Mouse (Mus musculus): ENCODE data around the gene Hist1h2bh. TPM values are rescaled to one million over a fixed set of nuclear protein-coding genes. Genes with fewer than 3 reads are reported as not detected.
"Not testable (repeated sequence)": the region's sequence is repeated elsewhere in the genome, so short reads cannot be mapped to it uniquely, and the experiment has no call there.

The Hist1h2bh gene
- total and polyA plus RNA-seq, 2 experiments: 0.09 to 1.3 TPM

DNA sequence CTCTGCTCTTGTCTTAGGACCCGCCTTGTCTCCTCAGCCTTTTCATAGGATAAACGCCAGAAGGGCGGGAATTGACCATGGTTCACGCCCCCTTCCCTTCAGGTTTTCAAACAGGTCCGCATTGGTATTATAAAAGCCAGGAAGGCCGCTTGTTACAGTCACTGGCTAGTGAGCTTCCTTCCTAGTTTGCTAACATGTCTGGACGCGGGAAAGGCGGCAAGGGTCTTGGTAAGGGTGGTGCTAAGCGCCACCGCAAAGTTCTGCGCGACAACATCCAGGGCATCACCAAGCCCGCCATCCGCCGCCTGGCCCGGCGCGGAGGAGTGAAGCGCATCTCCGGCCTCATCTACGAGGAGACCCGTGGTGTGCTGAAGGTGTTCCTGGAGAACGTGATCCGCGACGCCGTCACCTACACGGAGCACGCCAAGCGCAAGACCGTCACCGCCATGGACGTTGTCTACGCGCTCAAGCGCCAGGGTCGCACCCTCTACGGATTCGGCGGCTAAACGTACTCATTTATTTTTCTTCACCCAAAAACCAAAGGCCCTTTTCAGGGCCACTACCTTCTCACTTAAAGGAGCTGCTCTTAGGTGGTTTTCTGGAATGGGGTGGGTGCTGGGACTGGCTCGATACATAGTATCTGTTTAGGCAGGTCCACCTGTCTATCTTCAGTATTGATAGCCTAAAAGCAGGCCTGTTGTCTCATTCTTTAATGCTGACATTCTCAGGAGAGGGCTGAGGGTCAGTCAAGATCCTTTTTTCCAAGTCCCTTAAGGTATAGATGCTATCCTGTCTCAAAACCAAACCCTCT is 38.4 kb upstream of the Hist1h2bh start, which contains the start of gene Hist1h4d:
TSS of gene Hist1h4d (plus strand) at position 191 of the 811 bp plus-strand sequence.
- Histone ChIP-seq H3K4me3 (ENCODE audit: insufficient read depth, low read depth, low read length) (peak within 1 kb of the TSS; percentile 68), H3K79me2 (ENCODE audit: control insufficient read depth, insufficient read depth, low read length) (no peaks in the 10 kb centered on the region), H3K4me1 (ENCODE audit: control insufficient read depth, insufficient read depth, low read length) (peaks cover 9% of the 10 kb centered on the region; the same call in 1 of the 2 replicates), H3K9ac (ENCODE audit: low read depth, low read length) (peak within 1 kb of the TSS; percentile 64), H3K36me3 (ENCODE audit: control insufficient read depth, insufficient read depth, low read length) (no peaks in the 10 kb centered on the region), H3K27ac (replicated peaks; ENCODE audit: insufficient read depth, low read depth, low read length) (peak within 1 kb of the TSS; percentile 7; the same call in 1 of the 2 replicates), H3K27me3 (ENCODE audit: control insufficient read depth, insufficient read depth, low read length) (no peaks in the 10 kb centered on the region)
- TF ChIP-seq POLR2A (IDR thresholded peaks at IDR 0.05; ENCODE audit: extremely low read depth, insufficient read depth, low read length): peak; percentile 100
- TF ChIP-seq CTCF (IDR thresholded peaks at IDR 0.05; ENCODE audit: low read depth, low read length): no peak
- WGBS: under 1% methylated on average over 43 of the region's 43 CpGs
- DNase-seq (ENCODE audit: extremely low read depth, low read depth, low spot score): peak; percentile 97

GRCm38 (mm10) chr13:23577835-23578234 is 34.6 kb upstream of the Hist1h2bh start:
- H3K4me3 ChIP-seq (ENCODE audit: insufficient read depth, low read depth, low read length): no peak overlapping the region
- no peak for DNase-seq (ENCODE audit: extremely low read depth, low read depth, low spot score)
- H3K27me3 ChIP-seq (ENCODE audit: control insufficient read depth, insufficient read depth, low read length): no peaks in the 10 kb centered on the region
- H3K4me1 ChIP-seq (ENCODE audit: control insufficient read depth, insufficient read depth, low read length): peaks cover 9% of the 10 kb centered on the region; the same call in 1 of the 2 replicates
- WGBS: 98% methylated on average over 1 of the region's 1 CpGs
- no peak for TF ChIP-seq CTCF (IDR thresholded peaks at IDR 0.05; ENCODE audit: low read depth, low read length)
- no peak for TF ChIP-seq POLR2A (IDR thresholded peaks at IDR 0.05; ENCODE audit: extremely low read depth, insufficient read depth, low read length)
- no peak overlapping the region for H3K9ac ChIP-seq (ENCODE audit: low read depth, low read length)
- H3K36me3 ChIP-seq (ENCODE audit: control insufficient read depth, insufficient read depth, low read length): no peaks in the 10 kb centered on the region
- H3K79me2 ChIP-seq (ENCODE audit: control insufficient read depth, insufficient read depth, low read length): no peaks in the 10 kb centered on the region
- H3K27ac ChIP-seq (replicated peaks; ENCODE audit: insufficient read depth, low read depth, low read length): no peak overlapping the region

DNA sequence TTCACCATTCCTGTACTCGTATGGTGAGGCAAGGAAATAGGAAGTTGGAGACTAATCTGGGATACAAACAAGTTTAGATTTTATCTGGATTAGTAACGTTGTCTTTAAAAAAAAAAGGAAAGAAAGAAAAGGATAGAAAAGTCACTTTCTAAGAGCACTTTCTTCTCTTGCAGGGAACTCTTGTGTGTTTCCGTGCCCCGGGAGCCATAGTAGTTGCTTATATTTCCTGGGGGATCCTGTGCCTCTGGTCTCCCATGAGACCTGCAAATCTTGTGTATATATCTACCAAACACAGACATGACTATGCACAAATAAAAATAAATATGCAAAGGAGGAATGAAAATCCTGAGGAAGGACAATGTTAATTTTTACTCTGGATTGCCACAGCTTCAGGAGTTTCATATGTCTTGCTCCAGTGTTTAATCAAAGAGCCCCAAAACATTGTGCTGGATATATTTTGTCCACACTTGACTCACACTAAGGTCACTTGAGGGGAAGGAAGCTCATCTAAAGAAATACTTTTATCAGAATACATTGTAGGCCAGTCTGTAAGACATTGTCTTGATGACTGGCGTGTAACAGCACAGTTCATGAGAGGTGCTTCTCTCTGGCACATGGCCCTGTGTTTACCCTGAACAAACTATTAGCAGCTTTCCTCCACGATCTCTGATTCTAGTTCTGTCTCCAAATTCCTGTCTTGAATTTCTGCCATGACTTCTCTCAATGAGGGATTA is 33.9 kb upstream of the Hist1h2bh start:
- H3K4me1 ChIP-seq (ENCODE audit: control insufficient read depth, insufficient read depth, low read length): peaks cover 12% of the 10 kb centered on the region; the same call in 1 of the 2 replicates
- H3K27me3 ChIP-seq (ENCODE audit: control insufficient read depth, insufficient read depth, low read length): no peaks in the 10 kb centered on the region
- no peaks in the 10 kb centered on the region for H3K79me2 ChIP-seq (ENCODE audit: control insufficient read depth, insufficient read depth, low read length)
- H3K27ac ChIP-seq (replicated peaks; ENCODE audit: insufficient read depth, low read depth, low read length): no peak overlapping the region
- no peak overlapping the region for H3K9ac ChIP-seq (ENCODE audit: low read depth, low read length)
- TF ChIP-seq POLR2A (IDR thresholded peaks at IDR 0.05; ENCODE audit: extremely low read depth, insufficient read depth, low read length): no peak
- DNase-seq (ENCODE audit: extremely low read depth, low read depth, low spot score): peak; percentile 76
- WGBS: 51% methylated on average over 6 of the region's 6 CpGs
- no peak overlapping the region for H3K4me3 ChIP-seq (ENCODE audit: insufficient read depth, low read depth, low read length)
- H3K36me3 ChIP-seq (ENCODE audit: control insufficient read depth, insufficient read depth, low read length): no peaks in the 10 kb centered on the region

DNA sequence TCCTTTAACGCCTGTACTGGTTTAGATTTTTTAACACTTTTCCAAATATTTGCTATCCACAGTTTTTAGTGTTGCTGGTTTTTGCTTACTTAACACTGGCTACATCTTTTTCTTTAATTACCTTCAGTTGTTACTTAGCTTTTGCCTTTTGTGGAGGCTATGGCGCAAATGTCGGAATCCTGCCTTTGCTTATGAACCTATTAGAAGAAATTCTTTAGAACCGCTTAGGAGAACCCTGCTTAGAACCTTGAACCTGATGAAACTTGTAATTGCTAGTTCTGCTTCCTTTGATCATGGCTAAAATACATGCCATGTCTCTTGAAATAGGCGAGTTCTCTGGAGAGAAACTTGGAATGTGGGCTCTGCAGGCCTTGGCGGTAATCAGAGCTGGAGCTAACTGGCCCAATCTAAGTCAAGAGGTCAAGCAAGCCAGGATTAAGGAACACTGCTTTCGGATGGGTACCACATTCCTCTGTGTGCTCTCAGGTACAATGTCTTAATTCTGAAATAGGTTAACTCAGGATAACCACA is 33.2 kb upstream of the Hist1h2bh start:
- 0 out of 2 replicates have a peak overlapping the region, but pooled peaks have one; percentile 8 for H3K9ac ChIP-seq (ENCODE audit: low read depth, low read length)
- no peaks in the 10 kb centered on the region for H3K36me3 ChIP-seq (ENCODE audit: control insufficient read depth, insufficient read depth, low read length)
- H3K27me3 ChIP-seq (ENCODE audit: control insufficient read depth, insufficient read depth, low read length): no peaks in the 10 kb centered on the region
- no peak overlapping the region for H3K4me3 ChIP-seq (ENCODE audit: insufficient read depth, low read depth, low read length)
- H3K27ac ChIP-seq (replicated peaks; ENCODE audit: insufficient read depth, low read depth, low read length): no peak overlapping the region
- H3K4me1 ChIP-seq (ENCODE audit: control insufficient read depth, insufficient read depth, low read length): peaks cover 15% of the 10 kb centered on the region; the same call in 1 of the 2 replicates
- no peak for TF ChIP-seq POLR2A (IDR thresholded peaks at IDR 0.05; ENCODE audit: extremely low read depth, insufficient read depth, low read length)
- TF ChIP-seq CTCF (IDR thresholded peaks at IDR 0.05; ENCODE audit: low read depth, low read length): no peak
- no peak for DNase-seq (ENCODE audit: extremely low read depth, low read depth, low spot score)
- H3K79me2 ChIP-seq (ENCODE audit: control insufficient read depth, insufficient read depth, low read length): no peaks in the 10 kb centered on the region
- 71% methylated on average over 7 of the region's 7 CpGs for WGBS

GRCm38 (mm10) chr13:23575864-23576313 is 32.7 kb upstream of the Hist1h2bh start:
- H3K27me3 ChIP-seq (ENCODE audit: control insufficient read depth, insufficient read depth, low read length); H3K79me2 ChIP-seq (ENCODE audit: control insufficient read depth, insufficient read depth, low read length); H3K36me3 ChIP-seq (ENCODE audit: control insufficient read depth, insufficient read depth, low read length); H3K27ac ChIP-seq (replicated peaks; ENCODE audit: insufficient read depth, low read depth, low read length); DNase-seq (ENCODE audit: extremely low read depth, low read depth, low spot score): not testable (repeated sequence)
- peak overlapping the region; percentile 50 for H3K4me3 ChIP-seq (ENCODE audit: insufficient read depth, low read depth, low read length)
- peaks cover 15% of the 10 kb centered on the region; the same call in 1 of the 2 replicates for H3K4me1 ChIP-seq (ENCODE audit: control insufficient read depth, insufficient read depth, low read length)
- peak overlapping the region; percentile 71 for H3K9ac ChIP-seq (ENCODE audit: low read depth, low read length)
- WGBS: 7% methylated on average over 13 of the region's 40 CpGs
